Mouse (Mus musculus) urinary bladder, postnatal 36 days (tissue): ENCODE data around the gene Kalrn.
"Not testable (repeated sequence)": the region's sequence is repeated elsewhere in the genome, so short reads cannot be mapped to it uniquely, and the experiment has no call there.

ENCODE experiments used
- DNase-seq, 2 experiments: peaks; one replicate each; pipeline ENCODE4 v3.0.0; 2022; ENCODE audit warnings: low spot score in 2 of 2, mixed read lengths in 1 of 2

Gene Kalrn

GRCm38 (mm10) chr16:34113150-34113549 is 460.2 kb downstream of the Kalrn start:
- no peak for DNase-seq

GRCm38 (mm10) chr16:34112490-34112889 is 460.8 kb downstream of the Kalrn start:
- no peak for DNase-seq

- DNase-seq: no peak
These were observed 462.3 kb downstream of the Kalrn start for GRCm38 (mm10) chr16:34110840-34111625.

- DNase-seq: no peak
These were observed 468.9 kb downstream of the Kalrn start for GRCm38 (mm10) chr16:34104427-34104826.

GRCm38 (mm10) chr16:34102742-34103141 is 470.6 kb downstream of the Kalrn start:
- DNase-seq: no peak

GRCm38 (mm10) chr16:34099795-34100194 is 473.5 kb downstream of the Kalrn start:
- no peak for DNase-seq

GRCm38 (mm10) chr16:34095548-34096141 is 477.7 kb downstream of the Kalrn start:
- peak; percentile 67 to 72 for DNase-seq

GRCm38 (mm10) chr16:34095093-34095465 is 478.3 kb downstream of the Kalrn start:
- DNase-seq: no peak

GRCm38 (mm10) chr16:34094446-34095092 is 478.8 kb downstream of the Kalrn start:
- no peak for DNase-seq

- DNase-seq: no peak
These were observed 479.4 kb downstream of the Kalrn start for GRCm38 (mm10) chr16:34093734-34094445.

GRCm38 (mm10) chr16:34089528-34090095 is 483.7 kb downstream of the Kalrn start:
- no peak for DNase-seq

- DNase-seq: no peak
These were observed 484.3 kb downstream of the Kalrn start for GRCm38 (mm10) chr16:34089022-34089421.

- no peak for DNase-seq
These were observed 485.0 kb downstream of the Kalrn start for GRCm38 (mm10) chr16:34088331-34088730.

GRCm38 (mm10) chr16:34084135-34084920 is 489.0 kb downstream of the Kalrn start:
- DNase-seq: no peak

- no peak for DNase-seq
These were observed 490.6 kb downstream of the Kalrn start for GRCm38 (mm10) chr16:34082494-34083469.

GRCm38 (mm10) chr16:34081683-34082438 is 491.5 kb downstream of the Kalrn start:
- DNase-seq: no peak

- DNase-seq: not testable (repeated sequence)
These were observed 492.0 kb downstream of the Kalrn start for GRCm38 (mm10) chr16:34081314-34081682.

- DNase-seq: no peak
These were observed 492.5 kb downstream of the Kalrn start for GRCm38 (mm10) chr16:34080818-34081217.

GRCm38 (mm10) chr16:34079511-34079910 is 493.8 kb downstream of the Kalrn start:
- no peak for DNase-seq
